Mouse (Mus musculus) spleen, postnatal 14 days (tissue): ENCODE data around the gene Crlf2.
A peak's percentile ranks its signal among the peaks of the same experiment; 100 is the strongest.

Source experiments
- DNase-seq, 2 experiments: peaks; one replicate each; pipeline ENCODE4 v3.0.0; 2021 to 2022; ENCODE audit warnings: low spot score in 2 of 2

Crlf2 gene

GRCm38 (mm10) chr5:109558404-109559160, at the start of gene Crlf2:
Crlf2 (minus strand) TSS chr5:109558993.
- peak; percentile 68 to 83 for DNase-seq

GRCm38 (mm10) chr5:109602585-109602984, 43.8 kb upstream of the Crlf2 start:
- no peak for DNase-seq

- no peak for DNase-seq
These were observed 42.3 kb upstream of the Crlf2 start for GRCm38 (mm10) chr5:109601080-109601479.

GRCm38 (mm10) chr5:109598876-109599275, 40.1 kb upstream of the Crlf2 start:
- no peak for DNase-seq

- no peak for DNase-seq
These were observed 37.9 kb upstream of the Crlf2 start for GRCm38 (mm10) chr5:109596647-109597046.

- DNase-seq = no peak
These were observed 4.0 kb upstream of the Crlf2 start for GRCm38 (mm10) chr5:109562829-109563228.

GRCm38 (mm10) chr5:109559191-109559590, 398 bp upstream of the Crlf2 start:
- DNase-seq = no peak

GRCm38 (mm10) chr5:109558123-109558403, 730 bp downstream of the Crlf2 start:
- DNase-seq = no peak

- peak; percentile 70 to 81 for DNase-seq
These were observed 1.3 kb downstream of the Crlf2 start for GRCm38 (mm10) chr5:109557321-109558122.

GRCm38 (mm10) chr5:109556591-109557320, 2.0 kb downstream of the Crlf2 start:
- DNase-seq = peak; percentile 47 to 71

- DNase-seq = no peak
These were observed 2.9 kb downstream of the Crlf2 start for GRCm38 (mm10) chr5:109555676-109556571.

GRCm38 (mm10) chr5:109555236-109555675, 3.5 kb downstream of the Crlf2 start:
- DNase-seq = no peak

GRCm38 (mm10) chr5:109554091-109555050, 4.4 kb downstream of the Crlf2 start:
- no peak for DNase-seq

GRCm38 (mm10) chr5:109553160-109553930, 5.4 kb downstream of the Crlf2 start:
- no peak for DNase-seq

- DNase-seq = no peak
These were observed 6.3 kb downstream of the Crlf2 start for GRCm38 (mm10) chr5:109552541-109552940.

GRCm38 (mm10) chr5:109552116-109552515, 6.7 kb downstream of the Crlf2 start:
- DNase-seq = no peak

GRCm38 (mm10) chr5:109551041-109551765, 7.6 kb downstream of the Crlf2 start:
- DNase-seq = no peak

GRCm38 (mm10) chr5:109550225-109550935, 8.4 kb downstream of the Crlf2 start:
- DNase-seq = no peak
